Mouse (Mus musculus): ENCODE measurements around the gene Lamp1. TPM values are rescaled to one million over a fixed set of nuclear protein-coding genes. Genes with fewer than 3 reads are reported as not detected.

Lamp1 gene
- 207 TPM in 1 of 2 replicates, not detected in the other for polyA plus RNA-seq (2012; ENCODE audit: insufficient read depth, insufficient read length, low replicate concordance, missing spikeins)

DNA sequence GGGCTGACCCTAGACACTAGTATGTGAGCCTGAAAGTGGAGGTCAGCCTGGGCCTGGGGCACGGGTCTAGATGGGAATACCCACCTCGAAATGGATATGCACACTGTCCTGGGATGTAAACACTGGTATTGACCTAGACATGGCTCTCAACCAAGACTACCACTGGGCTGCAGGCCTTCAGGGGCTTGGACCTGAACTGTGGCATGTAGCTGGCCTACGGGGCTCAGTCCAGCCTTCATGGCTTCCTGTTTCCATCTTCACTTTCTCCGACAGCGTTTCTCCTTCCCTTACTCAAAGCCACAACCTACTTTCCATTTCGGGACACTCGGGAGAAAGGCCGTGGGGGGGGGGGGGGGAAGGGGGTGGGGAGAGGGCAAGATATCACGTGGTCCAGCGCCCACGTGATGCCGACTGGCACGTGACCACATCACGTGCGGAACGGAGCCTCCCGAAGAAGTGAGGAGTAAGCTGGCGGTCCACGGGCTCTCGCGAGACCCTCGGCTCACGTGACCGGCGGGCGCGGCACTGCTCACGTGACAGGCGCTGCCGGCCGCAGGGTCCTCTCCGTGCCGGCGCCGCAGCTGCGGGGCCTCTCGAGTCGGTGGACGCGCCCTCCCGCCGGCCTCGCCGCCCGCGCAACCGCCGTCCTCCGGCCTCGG lies at the start of gene Lamp1:
TSS of gene Lamp1 (plus strand) at position 444 of the 659 bp plus-strand sequence.
- TF ChIP-seq POLR2A (IDR thresholded peaks at IDR 0.05; ENCODE audit: insufficient read depth, low read depth, low read length) = 0 out of 2 replicates have a peak, but pooled peaks have one; percentile 48
- no peak for TF ChIP-seq CTCF (IDR thresholded peaks at IDR 0.05; ENCODE audit: insufficient read depth, low read depth, low read length)
- Histone ChIP-seq H3K4me1 (ENCODE audit: control insufficient read depth, insufficient read depth, low read length) (peaks cover 4% of the 10 kb centered on the region), H3K27ac (ENCODE audit: insufficient read depth, low read depth, low read length) (peak within 1 kb of the TSS; percentile 98), H3K4me3 (ENCODE audit: insufficient read depth, low read depth, low read length) (peak within 1 kb of the TSS; percentile 99)
- under 1% methylated on average over 50 of the region's 50 CpGs for WGBS

DNA sequence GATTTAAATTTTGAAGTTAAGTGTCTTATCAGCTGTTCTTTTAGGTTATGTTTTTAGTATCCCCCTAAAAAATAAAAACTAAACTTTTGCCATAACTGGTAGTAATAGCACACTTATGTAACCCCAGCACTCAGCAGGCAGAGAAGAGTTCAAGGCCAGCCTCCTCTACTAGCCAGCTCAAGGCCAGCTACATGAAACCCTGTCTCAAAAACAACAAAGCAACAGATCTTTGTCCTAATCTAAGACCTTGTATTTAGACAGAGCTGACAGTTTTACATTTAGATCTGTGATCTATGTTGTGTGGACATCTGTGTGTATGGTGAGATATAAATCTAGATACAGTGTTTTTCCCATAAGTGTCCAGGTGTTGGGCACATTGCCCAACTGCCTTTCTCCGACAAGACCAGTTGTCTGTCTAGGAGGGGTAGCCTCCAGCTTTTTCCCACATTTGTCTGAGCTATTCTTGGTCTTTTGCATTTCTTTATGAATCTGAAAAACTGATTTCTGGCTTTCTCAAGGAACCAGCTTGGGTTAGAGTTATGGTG lies 49.5 kb upstream of the Lamp1 start:
- no peak overlapping the region for H3K27ac ChIP-seq (ENCODE audit: insufficient read depth, low read depth, low read length)
- WGBS = 86% methylated on average over 1 of the region's 1 CpGs
- TF ChIP-seq POLR2A (IDR thresholded peaks at IDR 0.05; ENCODE audit: insufficient read depth, low read depth, low read length) (no peak), CTCF (IDR thresholded peaks at IDR 0.05; ENCODE audit: insufficient read depth, low read depth, low read length) (no peak)

DNA sequence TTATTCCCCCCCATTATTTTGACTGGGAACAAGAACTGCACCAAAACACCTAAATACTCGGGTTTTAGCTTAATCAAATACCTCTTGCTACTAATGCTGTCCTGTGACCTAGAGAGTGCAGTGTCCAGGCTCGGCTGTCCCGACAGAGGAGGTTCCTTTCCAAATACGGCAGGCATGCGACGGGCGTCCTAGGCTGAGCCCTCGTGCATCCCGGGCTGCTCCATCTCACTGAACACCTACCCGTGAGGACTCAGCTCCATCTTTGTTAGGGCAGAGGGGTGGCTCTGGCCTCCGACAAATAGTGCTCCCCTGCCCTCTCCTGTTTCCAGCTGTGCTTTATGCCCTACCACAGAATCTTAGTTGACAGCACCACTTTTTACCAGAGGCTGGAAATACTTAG lies 47.0 kb upstream of the Lamp1 start:
- no peak overlapping the region for H3K27ac ChIP-seq (ENCODE audit: insufficient read depth, low read depth, low read length)
- TF ChIP-seq CTCF (IDR thresholded peaks at IDR 0.05; ENCODE audit: insufficient read depth, low read depth, low read length) = no peak
- no peak for TF ChIP-seq POLR2A (IDR thresholded peaks at IDR 0.05; ENCODE audit: insufficient read depth, low read depth, low read length)
- 85% methylated on average over 11 of the region's 11 CpGs for WGBS
- H3K4me3 ChIP-seq (ENCODE audit: insufficient read depth, low read depth, low read length) = no peak overlapping the region
- peaks cover 5% of the 10 kb centered on the region; the same call in 1 of the 2 replicates for H3K4me1 ChIP-seq (ENCODE audit: control insufficient read depth, insufficient read depth, low read length)

More for the DNA sequence above, 49.5 kb upstream of the Lamp1 start:
- Histone ChIP-seq H3K4me1 (ENCODE audit: control insufficient read depth, insufficient read depth, low read length) (peaks cover 5% of the 10 kb centered on the region; the same call in 1 of the 2 replicates), H3K4me3 (ENCODE audit: insufficient read depth, low read depth, low read length) (no peak overlapping the region)

DNA sequence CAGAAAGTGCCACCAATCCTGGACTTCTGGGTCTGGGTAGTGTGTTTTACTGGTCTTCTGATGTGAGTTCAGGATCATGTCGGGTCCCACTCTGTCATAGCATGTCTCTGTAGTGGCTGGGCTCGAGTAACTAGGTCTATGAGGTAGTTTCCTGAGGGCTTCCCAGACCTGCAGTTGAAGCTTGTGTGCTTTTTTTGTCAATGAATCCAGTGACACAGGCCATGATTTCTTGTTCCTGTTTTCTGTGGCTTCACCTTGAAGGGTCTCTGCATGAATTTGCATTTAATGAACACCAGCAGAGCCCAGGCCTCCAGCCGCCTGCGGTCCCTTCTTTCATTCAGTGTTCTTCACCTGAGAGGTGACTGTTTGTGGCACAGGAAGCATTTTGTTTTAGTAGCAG lies 45.7 kb upstream of the Lamp1 start:
- 90% methylated on average over 4 of the region's 4 CpGs for WGBS
- TF ChIP-seq CTCF (IDR thresholded peaks at IDR 0.05; ENCODE audit: insufficient read depth, low read depth, low read length) (no peak), POLR2A (IDR thresholded peaks at IDR 0.05; ENCODE audit: insufficient read depth, low read depth, low read length) (no peak)
- Histone ChIP-seq H3K27ac (ENCODE audit: insufficient read depth, low read depth, low read length) (no peak overlapping the region), H3K4me3 (ENCODE audit: insufficient read depth, low read depth, low read length) (no peak overlapping the region), H3K4me1 (ENCODE audit: control insufficient read depth, insufficient read depth, low read length) (peaks cover 5% of the 10 kb centered on the region; the same call in 1 of the 2 replicates)

DNA sequence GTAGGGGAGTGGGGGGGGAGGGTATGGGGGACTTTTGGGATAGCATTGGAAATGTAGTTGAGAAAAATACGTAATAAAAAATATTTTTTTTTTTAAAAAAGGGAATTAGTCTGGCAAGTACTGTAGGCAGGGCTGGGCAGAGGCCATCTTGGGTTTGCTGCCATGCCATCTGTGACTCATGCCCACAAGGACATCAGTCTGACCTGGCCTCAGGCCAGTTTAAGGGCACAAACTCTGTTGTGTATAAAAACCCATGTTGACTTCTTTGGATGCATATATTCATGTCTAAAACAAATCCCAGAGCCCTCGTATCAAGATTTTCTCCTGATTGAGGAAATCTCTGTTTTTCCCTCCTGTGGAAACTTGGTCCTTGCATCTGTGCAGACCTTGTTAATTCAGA lies 41.9 kb upstream of the Lamp1 start:
- 96% methylated on average over 2 of the region's 2 CpGs for WGBS
- no peak for TF ChIP-seq CTCF (IDR thresholded peaks at IDR 0.05; ENCODE audit: insufficient read depth, low read depth, low read length)
- TF ChIP-seq POLR2A (IDR thresholded peaks at IDR 0.05; ENCODE audit: insufficient read depth, low read depth, low read length) = no peak
- no peaks in the 10 kb centered on the region for H3K4me1 ChIP-seq (ENCODE audit: control insufficient read depth, insufficient read depth, low read length)
- no peak overlapping the region for H3K4me3 ChIP-seq (ENCODE audit: insufficient read depth, low read depth, low read length)
- no peak overlapping the region for H3K27ac ChIP-seq (ENCODE audit: insufficient read depth, low read depth, low read length)

DNA sequence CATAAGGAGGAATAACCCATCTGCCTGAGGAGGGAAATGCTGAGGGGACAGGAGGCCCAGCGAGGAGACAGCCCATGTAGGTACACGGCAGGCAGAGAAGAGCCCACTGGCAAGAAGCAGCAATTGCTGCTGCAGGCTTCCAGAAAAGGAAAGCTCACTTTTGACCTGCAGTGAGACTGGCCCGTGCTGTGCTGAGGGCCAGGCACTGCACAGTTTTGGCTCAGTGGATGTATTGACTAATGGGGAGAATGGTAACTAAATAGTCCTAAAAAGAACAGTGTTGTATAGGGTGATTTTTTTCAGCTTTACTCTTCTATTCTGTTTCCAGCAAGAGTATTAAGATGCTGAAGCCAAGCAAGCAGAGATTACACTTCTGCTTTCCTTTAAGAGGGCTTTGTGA lies 40.4 kb upstream of the Lamp1 start:
- TF ChIP-seq POLR2A (IDR thresholded peaks at IDR 0.05; ENCODE audit: insufficient read depth, low read depth, low read length) = no peak
- no peak for TF ChIP-seq CTCF (IDR thresholded peaks at IDR 0.05; ENCODE audit: insufficient read depth, low read depth, low read length)
- WGBS = 76% methylated on average over 3 of the region's 3 CpGs
- no peaks in the 10 kb centered on the region for H3K4me1 ChIP-seq (ENCODE audit: control insufficient read depth, insufficient read depth, low read length)

DNA sequence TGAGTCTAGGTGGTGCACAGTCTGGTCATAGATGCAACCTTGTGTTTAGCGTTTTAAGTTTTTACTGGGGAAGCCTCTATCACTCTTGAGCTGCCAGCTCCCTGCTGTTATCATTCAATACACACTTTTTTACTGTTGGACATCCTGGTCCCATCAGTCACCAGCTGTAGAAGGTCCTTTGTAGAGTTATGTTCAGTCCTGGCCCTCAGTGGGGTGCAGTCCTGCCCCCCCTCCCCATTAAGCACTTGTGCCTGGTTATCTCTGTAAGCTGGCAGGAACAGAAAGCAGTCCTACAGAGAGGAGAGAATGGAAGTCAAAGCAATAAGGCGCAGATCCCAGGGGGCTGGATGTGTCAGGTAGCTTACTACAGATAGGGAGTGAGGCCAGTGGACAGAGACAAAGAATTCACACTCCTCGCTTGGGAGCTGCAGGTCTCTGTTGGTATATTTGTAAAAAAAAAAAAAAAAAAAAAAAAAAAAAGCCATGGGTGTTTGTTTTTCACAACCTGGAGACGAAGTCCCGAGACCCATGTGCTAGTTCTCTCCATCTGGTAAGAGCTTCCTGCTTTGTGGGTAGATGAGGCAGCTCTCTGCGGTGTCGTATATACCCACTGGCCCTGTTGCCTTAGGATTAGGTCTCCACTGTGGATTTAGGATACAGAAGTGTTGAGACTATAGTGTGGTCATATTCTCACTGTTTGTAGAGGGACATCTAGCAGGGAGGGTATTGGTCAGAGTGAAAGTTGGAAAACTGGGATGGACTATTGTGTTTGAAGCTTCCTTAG lies 37.9 kb upstream of the Lamp1 start:
- WGBS = 86% methylated on average over 7 of the region's 7 CpGs
- Histone ChIP-seq H3K4me3 (ENCODE audit: insufficient read depth, low read depth, low read length) (no peak overlapping the region), H3K4me1 (ENCODE audit: control insufficient read depth, insufficient read depth, low read length) (no peaks in the 10 kb centered on the region), H3K27ac (ENCODE audit: insufficient read depth, low read depth, low read length) (no peak overlapping the region)
- no peak for TF ChIP-seq POLR2A (IDR thresholded peaks at IDR 0.05; ENCODE audit: insufficient read depth, low read depth, low read length)
- TF ChIP-seq CTCF (IDR thresholded peaks at IDR 0.05; ENCODE audit: insufficient read depth, low read depth, low read length) = no peak

More for the DNA sequence above, 40.4 kb upstream of the Lamp1 start:
- Histone ChIP-seq H3K27ac (ENCODE audit: insufficient read depth, low read depth, low read length) (no peak overlapping the region), H3K4me3 (ENCODE audit: insufficient read depth, low read depth, low read length) (no peak overlapping the region)

DNA sequence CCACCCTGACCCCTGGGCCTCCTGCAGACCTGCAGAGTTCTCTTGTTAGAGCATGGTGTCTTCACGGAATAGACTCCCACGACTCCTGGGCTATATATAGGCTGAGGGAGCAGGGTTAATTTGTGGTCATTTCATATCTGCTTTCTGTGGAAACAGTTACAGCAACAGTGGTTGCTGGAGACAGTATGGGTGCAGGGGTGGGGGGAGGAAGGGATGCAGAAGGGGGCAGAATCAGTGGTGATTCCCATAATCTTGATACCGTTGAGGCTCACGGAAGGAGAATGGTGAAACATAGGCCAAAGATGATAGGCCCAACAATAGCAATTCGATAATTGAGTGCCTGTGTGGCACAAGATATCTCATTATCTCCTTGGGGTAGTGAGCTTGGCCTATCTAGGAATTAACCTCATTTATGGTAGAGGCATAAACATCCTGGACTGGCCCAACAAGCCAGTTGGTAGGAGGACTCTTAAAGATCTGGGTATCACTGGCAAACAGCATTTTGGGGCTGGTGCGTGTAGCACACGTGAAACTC lies 36.0 kb upstream of the Lamp1 start:
- TF ChIP-seq CTCF (IDR thresholded peaks at IDR 0.05; ENCODE audit: insufficient read depth, low read depth, low read length) (no peak), POLR2A (IDR thresholded peaks at IDR 0.05; ENCODE audit: insufficient read depth, low read depth, low read length) (no peak)
- H3K27ac ChIP-seq (ENCODE audit: insufficient read depth, low read depth, low read length) = no peak overlapping the region
- 89% methylated on average over 7 of the region's 7 CpGs for WGBS
- no peak overlapping the region for H3K4me3 ChIP-seq (ENCODE audit: insufficient read depth, low read depth, low read length)
- no peaks in the 10 kb centered on the region for H3K4me1 ChIP-seq (ENCODE audit: control insufficient read depth, insufficient read depth, low read length)

Data from olfactory bulb, adult 2 months (tissue).